Mouse (Mus musculus) left cerebral cortex, adult 2 months (tissue): ENCODE measurements around the gene Slco2b1. TPM values are rescaled to one million over a fixed set of nuclear protein-coding genes. Genes with fewer than 3 reads are reported as not detected.
"Not testable (repeated sequence)": the region's sequence is repeated elsewhere in the genome, so short reads cannot be mapped to it uniquely, and the experiment has no call there.

Experiments used
- DNase-seq, 2 experiments: peaks; one replicate each; pipeline ENCODE4 v3.0.0; 2021 to 2022; ENCODE audit warnings: low spot score in 2 of 2, mixed read lengths in 1 of 2; ENCODE audit errors: extremely low spot score in 1 of 2
- H3K27ac ChIP-seq: fragments of 200-600 bp; 2 replicates; pipeline ENCODE4 v1.8.1; 2022
- H3K4me3 ChIP-seq: fragments of 200-600 bp; 2 replicates; pipeline ENCODE4 v1.8.1; 2022
- CTCF ChIP-seq: fragments of 200-600 bp; IDR thresholded peaks from 2 replicates; pipeline ENCODE4 v1.8.1; 2022; ENCODE audit warnings: antibody characterized with exemption, mild to moderate bottlenecking, moderate library complexity
- intact Hi-C: fragments of 180-260 bp; cut with DNase I; formaldehyde crosslinking; loops from one replicate; pipeline ENCODE4 v1.15.1; 2025
- total RNA-seq, 2 experiments: library from RNA; stranded (reverse); gene quantifications; 2 replicates each; pipeline ENCODE4 v1.2.3; 2021

Slco2b1 gene
- total RNA-seq, 2 experiments from 2014 or later: 12.3 to 12.9 TPM

DNA sequence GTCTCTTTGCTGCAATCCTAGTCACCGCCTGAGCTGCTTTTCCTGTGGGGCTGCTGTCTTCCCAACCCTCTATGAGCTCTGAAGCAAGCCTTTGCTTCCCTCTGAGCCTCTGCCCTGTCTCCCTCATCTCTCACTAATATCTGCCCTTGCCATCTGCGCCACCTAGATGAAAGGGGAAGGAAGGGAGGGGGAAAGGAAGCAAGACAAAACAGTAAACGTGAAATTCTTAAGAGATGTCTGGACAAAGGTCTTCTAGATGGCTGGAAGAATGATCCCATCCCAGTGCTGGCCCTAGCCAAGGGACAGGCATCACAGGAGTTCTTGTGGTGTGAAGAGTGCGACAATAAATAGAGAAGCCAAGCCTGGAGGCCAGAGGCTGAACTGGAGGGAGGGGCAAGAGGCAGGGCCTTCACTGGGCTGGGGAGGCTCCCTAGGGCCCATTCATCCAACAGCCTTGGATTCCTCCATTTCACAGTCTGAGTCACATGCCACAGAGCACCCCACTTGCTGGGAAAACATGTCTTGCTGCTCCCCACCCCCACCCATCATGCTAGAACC, 4.0 kb downstream of the Slco2b1 start:
- DNase-seq: no peak
- no peak for TF ChIP-seq CTCF
- intact Hi-C loops: loop anchor here (2.0 to 5.0 kb wide), 3 partner anchors 20 to 210 kb away; no protein-coding TSS in a partner anchor
- H3K4me3 ChIP-seq: no peak overlapping the region
- H3K27ac ChIP-seq: peak overlapping the region; percentile 71

DNA sequence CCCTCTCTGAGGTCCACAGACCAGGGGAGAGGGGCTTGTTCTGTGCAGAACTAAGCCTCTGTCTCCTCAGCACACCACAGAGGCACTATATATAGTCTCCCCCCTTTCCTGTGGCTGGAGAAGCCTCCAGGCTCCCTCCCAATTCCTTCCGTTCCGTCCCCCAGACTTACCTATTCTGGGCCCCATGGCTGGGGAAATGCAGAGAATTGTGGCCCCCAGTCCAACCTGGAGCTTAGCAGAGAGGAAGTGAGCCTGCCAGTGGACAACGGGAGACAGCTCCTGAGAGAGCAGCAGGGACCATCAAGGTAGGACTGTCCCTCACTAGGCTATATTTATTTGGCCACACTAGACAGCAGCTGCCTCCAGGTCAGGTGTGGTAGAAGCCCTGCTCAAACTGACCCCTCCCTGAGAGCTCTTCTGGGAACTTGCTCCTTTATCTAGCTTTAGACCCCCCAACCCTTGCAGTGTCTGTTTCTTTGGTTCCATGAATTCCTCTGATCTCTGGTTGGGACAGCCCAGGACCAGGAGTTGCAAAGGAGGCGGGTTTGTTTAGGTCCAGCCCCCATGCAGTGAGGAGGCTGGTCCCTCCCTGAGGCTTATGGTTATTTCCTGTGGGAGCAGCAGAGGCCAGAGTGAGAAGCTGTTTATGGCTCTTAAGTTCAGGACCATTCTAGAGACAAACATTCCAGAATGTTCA, 4.7 kb downstream of the Slco2b1 start:
- no peak for DNase-seq
- Histone ChIP-seq H3K4me3 (peak overlapping the region; percentile 40), H3K27ac (peak overlapping the region; percentile 71)
- TF ChIP-seq CTCF: no peak
- intact Hi-C loops: loop anchor here (2.0 to 5.0 kb wide), 3 partner anchors 20 to 209 kb away; no protein-coding TSS in a partner anchor

DNA sequence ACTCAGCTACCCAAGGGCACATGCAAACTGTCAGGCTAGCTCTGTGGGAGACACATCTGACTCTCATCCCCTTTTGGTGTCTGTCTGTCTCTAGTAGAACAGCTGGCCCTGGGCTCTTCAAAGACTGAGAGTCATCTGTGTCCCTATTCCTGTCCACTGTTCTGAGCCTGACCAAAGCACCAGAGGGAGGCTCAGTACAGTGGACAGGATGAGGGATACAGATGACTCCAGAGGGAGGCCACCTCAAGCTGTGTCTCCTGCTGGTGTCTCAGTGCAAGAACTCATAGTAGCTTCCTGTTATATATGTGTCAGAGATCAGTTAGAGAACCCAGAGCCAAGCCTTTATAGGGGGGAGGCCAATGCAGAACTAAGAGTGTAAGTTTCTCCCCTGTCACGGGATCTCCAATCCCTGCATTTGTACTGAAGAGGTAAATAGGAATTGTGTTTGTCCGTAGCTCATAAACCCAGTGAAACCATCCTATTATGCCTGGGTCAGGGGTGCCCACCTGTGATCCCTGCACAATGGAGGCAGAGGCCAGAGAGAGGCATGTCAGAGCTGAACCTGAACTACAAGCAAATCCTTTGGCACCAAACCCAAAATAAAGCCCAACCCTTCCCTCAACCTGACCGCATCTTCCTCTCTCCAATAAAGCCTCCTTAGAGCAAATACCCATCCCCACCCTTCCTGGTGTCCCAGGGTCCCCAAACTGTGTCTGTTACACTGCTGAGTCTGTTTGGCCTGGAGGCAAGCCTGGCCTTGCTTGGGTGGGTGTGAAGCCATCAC, 6.2 kb downstream of the Slco2b1 start:
- Histone ChIP-seq H3K4me3 (peak overlapping the region; percentile 22; the same call in 1 of the 2 replicates), H3K27ac (peak overlapping the region; percentile 71)
- no peak for DNase-seq
- intact Hi-C loops: loop anchor here (5.0 kb wide), 2 partner anchors 33 to 208 kb away; no protein-coding TSS in a partner anchor
- TF ChIP-seq CTCF: no peak

DNA sequence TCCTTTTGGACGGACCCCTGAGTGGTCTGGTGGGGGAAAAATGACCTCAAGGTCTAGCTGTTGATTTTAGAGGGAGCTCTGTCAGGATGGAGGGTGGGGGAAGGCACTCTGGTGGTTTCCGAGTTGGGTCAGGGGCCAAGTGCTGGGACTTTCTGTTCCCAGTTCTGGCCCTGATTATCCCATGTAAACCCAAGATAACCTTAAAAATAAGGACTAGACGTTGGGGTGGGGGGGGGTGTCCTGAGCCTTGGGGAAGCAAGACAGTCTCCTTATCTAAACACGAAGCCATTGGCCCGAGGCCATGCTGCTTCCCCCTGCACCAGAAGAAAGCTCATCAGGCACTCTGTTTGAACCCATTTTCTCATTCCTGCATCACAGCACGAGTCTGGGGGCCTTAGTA, 8.9 kb downstream of the Slco2b1 start:
- no peak overlapping the region for H3K4me3 ChIP-seq
- intact Hi-C loops: no loop called here
- DNase-seq: no peak
- peak overlapping the region; percentile 34; the same call in 1 of the 2 replicates for H3K27ac ChIP-seq
- TF ChIP-seq CTCF: no peak

DNA sequence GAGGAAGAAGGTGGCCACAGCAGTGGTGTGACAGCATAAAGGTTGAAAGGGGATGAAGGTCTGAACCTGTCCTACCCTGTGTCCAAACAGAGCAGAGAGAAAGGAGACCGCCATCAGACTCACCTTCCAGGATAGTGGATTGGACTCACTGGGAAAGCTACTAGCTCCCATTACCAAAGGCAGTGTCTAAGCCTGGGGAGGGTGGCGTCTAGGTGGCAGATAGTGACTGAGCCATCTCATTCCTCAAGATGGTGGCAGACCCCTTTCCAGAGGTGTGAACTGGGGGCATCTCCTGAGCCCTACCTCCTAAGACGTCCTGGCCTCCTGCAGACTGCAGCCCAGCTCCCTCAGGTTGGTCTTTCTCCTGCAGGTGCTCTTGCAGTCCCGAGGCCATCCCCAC, 10.5 kb downstream of the Slco2b1 start:
- no peak for DNase-seq
- Histone ChIP-seq H3K4me3 (no peak overlapping the region), H3K27ac (peak overlapping the region; percentile 38; the same call in 1 of the 2 replicates)
- no peak for TF ChIP-seq CTCF
- intact Hi-C loops: no loop called here

DNA sequence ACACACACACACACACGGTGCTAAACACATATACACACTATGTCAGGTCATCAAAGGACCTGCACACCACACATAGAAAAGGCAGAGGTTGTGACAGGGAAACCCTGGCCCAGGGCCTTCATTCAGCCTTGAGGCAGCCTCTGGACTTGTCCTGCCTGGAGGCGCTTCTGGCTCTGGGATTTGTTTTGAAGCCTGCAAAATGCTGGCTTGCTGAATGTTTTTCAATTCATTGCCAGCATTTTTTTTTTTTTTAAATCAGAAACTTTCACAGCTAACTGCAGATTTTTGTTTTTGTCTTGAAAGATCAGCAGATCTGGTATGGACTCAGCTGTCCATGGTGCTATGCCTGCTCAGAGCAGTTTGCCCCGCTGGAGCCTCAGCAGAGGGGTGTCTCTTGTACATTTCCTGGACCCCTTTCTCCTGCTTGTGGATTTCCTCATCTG, 11.4 kb downstream of the Slco2b1 start:
- intact Hi-C loops: no loop called here
- Histone ChIP-seq H3K4me3 (no peak overlapping the region), H3K27ac (peak overlapping the region; percentile 38; the same call in 1 of the 2 replicates)
- no peak for DNase-seq
- TF ChIP-seq CTCF: no peak

DNA sequence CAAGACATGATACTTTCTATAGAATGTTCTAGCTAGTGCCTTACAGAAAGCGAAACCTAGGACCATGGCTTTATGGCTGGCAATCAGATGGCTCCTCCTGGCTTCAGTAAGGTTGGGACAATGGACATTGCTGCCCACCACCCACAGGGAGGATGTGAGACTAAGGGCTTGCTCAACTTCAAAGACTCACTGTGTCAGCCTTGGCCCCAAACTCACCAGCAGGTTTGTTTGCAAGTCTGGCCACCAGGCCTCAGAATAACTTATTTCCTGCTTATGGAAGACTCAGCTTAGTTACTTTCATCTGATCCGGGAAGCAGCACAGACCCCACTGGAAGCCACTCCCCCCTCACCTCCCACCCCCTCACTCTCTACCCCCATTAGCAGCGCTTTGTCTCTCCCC, 12.0 kb downstream of the Slco2b1 start:
- intact Hi-C loops: no loop called here
- no peak for DNase-seq
- no peak; the same call in 1 of the 2 replicates for TF ChIP-seq CTCF
- no peak overlapping the region for H3K4me3 ChIP-seq
- H3K27ac ChIP-seq: peak overlapping the region; percentile 59

GRCm38 (mm10) chr7:99698576-99698975, 12.6 kb downstream of the Slco2b1 start:
- H3K27ac ChIP-seq: peak overlapping the region; percentile 59; the same call in 1 of the 2 replicates
- H3K4me3 ChIP-seq: no peak overlapping the region
- intact Hi-C loops: no loop called here
- no peak for TF ChIP-seq CTCF
- no peak for DNase-seq

GRCm38 (mm10) chr7:99695471-99696057, 15.6 kb downstream of the Slco2b1 start:
- DNase-seq: no peak
- intact Hi-C loops: no loop called here
- H3K27ac ChIP-seq: no peak overlapping the region
- no peak overlapping the region for H3K4me3 ChIP-seq
- TF ChIP-seq CTCF: no peak

- intact Hi-C loops, DNase-seq, H3K4me3 ChIP-seq: not testable (repeated sequence)
- peak overlapping the region; percentile 36; the same call in 1 of the 2 replicates for H3K27ac ChIP-seq
Observed at GRCm38 (mm10) chr7:99694424-99694823, 16.7 kb downstream of the Slco2b1 start.

DNA sequence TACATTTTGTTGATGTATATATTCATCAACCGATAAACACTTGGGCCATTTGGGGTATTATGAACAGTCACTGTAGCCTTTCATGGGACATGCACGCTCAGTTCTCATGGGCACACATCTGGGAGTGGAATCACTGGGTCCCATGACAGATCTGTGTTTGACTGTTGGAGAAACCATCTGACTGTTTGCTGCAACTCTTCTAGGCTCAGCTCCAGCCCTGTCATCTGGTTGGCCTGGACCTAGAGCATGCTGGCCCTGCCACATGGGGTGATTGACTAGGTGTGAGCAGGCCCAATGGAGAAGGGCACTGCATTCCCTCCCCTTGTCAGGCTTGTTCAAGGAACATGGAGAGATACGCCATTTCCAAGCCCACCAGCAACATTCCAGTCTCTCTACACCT, 17.2 kb downstream of the Slco2b1 start:
- no peak for DNase-seq
- Histone ChIP-seq H3K27ac (peak overlapping the region; percentile 36; the same call in 1 of the 2 replicates), H3K4me3 (no peak overlapping the region)
- intact Hi-C loops: no loop called here
- no peak for TF ChIP-seq CTCF
